Mouse (Mus musculus) layer of hippocampus, adult 11-12 months (tissue): ENCODE data around the gene Cyp2b10.
"Not testable (repeated sequence)": the region's sequence is repeated elsewhere in the genome, so short reads cannot be mapped to it uniquely, and the experiment has no call there.

ENCODE experiments used
- DNase-seq: peaks from one replicate; pipeline ENCODE4 v3.0.0; 2022; ENCODE audit warnings: low spot score

Cyp2b10 gene

DNA sequence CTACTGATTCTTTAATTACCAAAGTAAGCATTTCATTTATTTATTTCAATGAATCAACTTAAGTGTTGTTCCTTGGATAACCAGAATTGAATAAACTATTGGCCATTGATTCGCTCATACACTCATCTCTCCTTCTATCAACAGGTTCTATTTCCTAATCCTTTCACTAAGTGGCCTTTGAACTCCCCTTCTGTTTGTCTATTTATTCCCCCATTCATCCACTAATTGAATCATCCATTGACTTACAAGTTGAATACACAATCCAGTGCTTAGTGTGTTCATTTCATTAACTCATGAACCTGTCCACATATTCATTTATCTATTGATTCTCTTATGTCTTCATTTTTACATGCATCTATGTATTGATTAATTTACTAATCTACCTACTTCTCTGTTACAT lies 18.7 kb downstream of the Cyp2b10 start:
- no peak for DNase-seq

DNA sequence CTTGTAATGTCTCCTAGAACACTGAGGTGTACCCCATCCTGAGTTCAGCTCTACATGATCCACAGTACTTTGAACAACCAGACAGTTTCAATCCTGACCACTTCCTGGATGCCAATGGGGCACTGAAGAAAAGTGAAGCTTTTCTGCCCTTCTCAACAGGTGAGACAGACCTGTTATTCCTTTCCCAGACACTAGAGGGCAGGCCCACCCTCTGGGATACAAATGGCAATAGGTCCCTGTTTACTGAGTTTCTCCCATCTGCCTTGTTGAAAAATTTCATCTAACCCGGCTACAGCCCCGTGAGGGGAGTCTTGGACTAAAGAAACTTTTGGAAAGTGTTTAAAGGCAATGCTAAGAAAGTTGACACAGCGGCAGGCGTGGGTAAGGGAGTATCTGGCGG lies 19.9 kb downstream of the Cyp2b10 start:
- DNase-seq, result not testable (repeated sequence)

DNA sequence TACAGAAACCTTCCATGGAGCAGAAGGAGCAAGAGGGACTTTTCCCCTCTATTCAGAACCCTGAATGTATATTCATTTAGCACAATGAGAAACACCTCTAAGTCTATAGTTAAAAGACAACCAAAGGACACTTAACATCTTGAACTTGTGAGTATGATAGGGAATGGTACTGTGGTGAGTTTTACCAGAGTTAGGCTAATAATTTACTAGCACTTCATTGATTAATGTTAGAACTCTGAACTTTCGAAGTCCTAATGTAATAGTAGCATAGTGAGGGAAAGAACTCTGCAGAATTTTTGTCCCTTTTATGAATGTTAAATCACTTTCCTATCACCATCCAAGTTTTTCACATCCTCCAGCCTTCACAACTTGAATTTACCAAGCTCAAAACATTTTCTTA lies 22.0 kb downstream of the Cyp2b10 start:
- no peak for DNase-seq

DNA sequence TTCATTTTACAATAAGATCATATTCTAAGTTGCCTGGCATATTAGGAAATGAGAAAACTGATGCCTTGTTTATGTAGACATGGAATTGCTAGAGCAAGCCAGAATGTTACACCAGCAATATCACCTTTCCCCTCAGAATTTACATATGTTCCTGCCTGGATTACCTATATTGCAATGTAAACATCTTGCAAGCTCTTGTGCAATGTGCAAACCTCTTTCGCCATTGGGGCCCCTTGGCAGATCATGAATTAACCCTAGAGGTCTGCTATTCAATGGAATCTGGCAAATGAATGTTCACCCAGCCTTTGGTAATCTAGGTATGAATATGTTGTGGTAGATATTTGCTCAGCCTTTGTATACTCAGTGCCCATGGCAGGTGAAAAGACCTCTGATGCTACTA lies 47.9 kb downstream of the Cyp2b10 start:
- DNase-seq, result no peak
